Mouse (Mus musculus) heart, embryonic 16.5 days (tissue): ENCODE data around the gene Fbxo8. TPM values are rescaled to one million over a fixed set of nuclear protein-coding genes. Genes with fewer than 3 reads are reported as not detected.

Experiments used
- microRNA-seq: library from miRNA; unstranded; fragments of <30 nt; microRNA quantifications from one replicate; pipeline ENCODE4, GENCODE M21; 2017
- polyA plus RNA-seq: library from polyadenylated mRNA; unstranded; fragments of >200 nt; fragmentation: Nextera tagmentation; extraction: Ambion mirVana; gene quantifications from 2 replicates; pipeline ENCODE4 v1.2.1, GENCODE M21; 2015

The Fbxo8 gene
- polyA plus RNA-seq, 1 experiment from 2014 or later = 53.2 TPM

Small RNA genes lying within 50 kb of the gene (microRNA-seq; reads per million reads assigned to microRNA genes)
- not detected for gene Gm25992

Other genes with a start within 250 kb of the Fbxo8 start
- 22.5 and 29.6 TPM in 2 replicates for gene Cep44, start within 50 bp of the Fbxo8 start, polyA plus RNA-seq